Mouse (Mus musculus) liver, embryonic 15.5 days (tissue): ENCODE measurements around the gene Camsap2. TPM values are rescaled to one million over a fixed set of nuclear protein-coding genes. Genes with fewer than 3 reads are reported as not detected.

Source experiments
- ATAC-seq: fragments of 200-750 bp; cut with Nextera tagmentation; 2 replicates; pipeline ENCODE4 v1.8.0; 2017; ENCODE audit warnings: moderate number of reproducible peaks, mild to moderate bottlenecking, moderate library complexity; ENCODE audit not compliant: insufficient read depth
- H3K27ac ChIP-seq: fragments of 300-500 bp; sonication (generic); replicated peaks from 2 replicates; pipeline ENCODE4 v1.5.1; 2015; ENCODE audit warnings: mild to moderate bottlenecking, inconsistent platforms
- H3K27me3 ChIP-seq: fragments of 300-500 bp; sonication (generic); 2 replicates; pipeline ENCODE4 v1.6.1; 2015; ENCODE audit warnings: mild to moderate bottlenecking, inconsistent platforms
- H3K36me3 ChIP-seq: fragments of 300-500 bp; sonication (generic); replicated peaks from 2 replicates; pipeline ENCODE4 v1.6.1; 2015; ENCODE audit warnings: moderate library complexity, mild to moderate bottlenecking, inconsistent platforms
- H3K4me1 ChIP-seq: fragments of 300-500 bp; sonication (generic); replicated peaks from 2 replicates; pipeline ENCODE4 v1.6.1; 2015; ENCODE audit warnings: inconsistent platforms
- H3K4me2 ChIP-seq: fragments of 300-500 bp; sonication (generic); 2 replicates; pipeline ENCODE4 v1.6.1; 2015; ENCODE audit warnings: moderate library complexity, mild to moderate bottlenecking, inconsistent platforms
- H3K4me3 ChIP-seq: fragments of 300-500 bp; sonication (generic); replicated peaks from 2 replicates; pipeline ENCODE4 v1.5.1; 2015; ENCODE audit warnings: mild to moderate bottlenecking, inconsistent platforms
- H3K9ac ChIP-seq: fragments of 300-500 bp; sonication (generic); 2 replicates; pipeline ENCODE4 v1.6.1; 2015; ENCODE audit warnings: moderate library complexity, mild to moderate bottlenecking, inconsistent platforms
- H3K9me3 ChIP-seq: fragments of 300-500 bp; sonication (generic); replicated peaks from 2 replicates; pipeline ENCODE4 v1.6.1; 2016; ENCODE audit warnings: inconsistent platforms
- WGBS: fragments of 180-500 bp; shearing (Covaris S2); methylation state at CpG from one replicate; pipeline ENCODE4 v1.1.7; 2015; ENCODE audit warnings: mixed read lengths; ENCODE audit not compliant: insufficient replicate concordance; 5-methylcytosine and 5-hydroxymethylcytosine counted together
- polyA plus RNA-seq: library from polyadenylated mRNA; unstranded; fragments of >200 nt; fragmentation: Nextera tagmentation; extraction: Ambion mirVana; gene quantifications from 2 replicates; pipeline ENCODE4 v1.2.1, GENCODE M21; 2015

The Camsap2 gene
- 5.9 and 6.5 TPM in 2 replicates for polyA plus RNA-seq

DNA sequence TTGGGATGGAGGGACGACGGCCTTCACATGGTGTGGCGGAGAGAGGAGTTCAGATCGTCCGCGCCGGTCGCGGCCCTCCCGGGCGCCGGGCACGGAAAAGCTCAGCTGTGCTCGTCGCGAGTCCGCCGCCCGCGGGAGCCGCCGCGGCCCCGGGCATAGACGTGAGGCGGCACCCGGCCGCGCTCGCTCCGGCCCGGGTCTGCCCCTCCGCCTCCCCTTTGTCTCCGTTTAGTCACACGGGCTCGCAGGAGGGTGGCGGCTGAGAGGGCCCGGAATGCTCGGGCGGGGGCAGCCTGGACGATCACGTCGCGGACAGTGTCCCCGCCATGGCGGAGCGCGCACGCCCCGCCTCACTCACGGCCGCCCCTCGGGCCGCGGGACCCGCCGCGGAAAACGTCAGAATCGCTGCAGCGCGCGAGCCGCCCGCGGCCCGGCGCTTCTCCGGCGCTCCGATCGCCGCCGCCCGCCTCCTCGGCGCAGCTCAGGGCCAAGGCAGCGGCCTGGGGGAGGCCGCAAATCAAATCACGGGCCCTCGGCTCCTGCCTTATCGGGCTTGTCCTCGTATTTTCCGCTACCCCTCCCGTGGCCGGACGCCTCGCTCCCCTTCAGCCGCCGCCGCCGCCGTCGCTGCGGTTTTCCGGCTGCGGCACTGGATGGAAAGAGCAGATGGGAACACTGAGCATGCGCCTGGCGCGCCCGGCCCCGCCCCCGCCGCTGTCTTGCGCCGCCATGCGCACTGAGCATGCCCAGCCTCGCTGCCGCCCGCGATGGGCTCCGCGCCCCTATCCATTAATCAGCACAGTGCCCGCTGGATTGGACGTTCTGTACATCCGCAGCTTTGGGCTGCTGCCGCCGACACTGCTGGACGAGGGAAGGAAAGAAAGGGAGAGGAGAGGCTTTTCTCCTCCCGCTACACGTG, at the start of gene Camsap2:
Gene Camsap2, minus strand, starts transcription at position 651 of the 919 bp plus-strand sequence.
- H3K4me2 ChIP-seq, result peak within 1 kb of the TSS; percentile 86
- H3K36me3 ChIP-seq, result peaks cover 13% of the 10 kb centered on the region
- H3K27ac ChIP-seq, result peak within 1 kb of the TSS; percentile 98
- H3K4me1 ChIP-seq, result peaks cover 70% of the 10 kb centered on the region
- no peaks in the 10 kb centered on the region for H3K9me3 ChIP-seq
- H3K9ac ChIP-seq, result peak within 1 kb of the TSS; percentile 96
- WGBS, result under 1% methylated on average over 121 of the region's 121 CpGs
- peak within 1 kb of the TSS; percentile 93 for H3K4me3 ChIP-seq
- H3K27me3 ChIP-seq, result peaks cover 7% of the 10 kb centered on the region; the same call in 1 of the 2 replicates
- ATAC-seq, result peak; percentile 88

DNA sequence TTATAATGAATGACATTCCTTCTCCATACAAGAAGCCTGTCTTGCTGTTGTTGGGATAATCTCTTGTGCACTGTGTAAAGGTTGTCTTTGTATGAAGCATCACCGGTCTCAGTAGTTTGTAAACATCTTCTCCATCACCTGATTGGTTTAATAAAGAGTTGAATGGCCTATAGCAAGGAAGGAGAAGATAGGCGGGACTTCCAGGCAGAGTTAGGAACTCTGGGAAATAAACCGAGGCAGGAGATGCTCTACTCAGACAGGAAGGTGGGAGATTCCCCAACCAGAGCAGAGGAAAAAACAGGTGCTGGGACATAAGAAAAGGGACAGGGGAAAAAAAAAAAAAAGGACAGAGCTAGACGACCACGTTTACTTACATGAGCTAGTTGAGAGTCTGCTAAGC, 49.2 kb upstream of the Camsap2 start:
- WGBS, result 34% methylated on average over 5 of the region's 5 CpGs
- H3K9ac ChIP-seq, result no peak overlapping the region
- H3K27ac ChIP-seq, result no peak overlapping the region
- peaks cover 4% of the 10 kb centered on the region for H3K4me1 ChIP-seq
- ATAC-seq, result no peak; the same call in 1 of the 2 replicates
- peak overlapping the region; percentile 44; the same call in 1 of the 2 replicates for H3K4me2 ChIP-seq
- H3K27me3 ChIP-seq, result peaks cover 16% of the 10 kb centered on the region
- H3K36me3 ChIP-seq, result no peaks in the 10 kb centered on the region
- no peak overlapping the region for H3K4me3 ChIP-seq
- no peaks in the 10 kb centered on the region for H3K9me3 ChIP-seq

DNA sequence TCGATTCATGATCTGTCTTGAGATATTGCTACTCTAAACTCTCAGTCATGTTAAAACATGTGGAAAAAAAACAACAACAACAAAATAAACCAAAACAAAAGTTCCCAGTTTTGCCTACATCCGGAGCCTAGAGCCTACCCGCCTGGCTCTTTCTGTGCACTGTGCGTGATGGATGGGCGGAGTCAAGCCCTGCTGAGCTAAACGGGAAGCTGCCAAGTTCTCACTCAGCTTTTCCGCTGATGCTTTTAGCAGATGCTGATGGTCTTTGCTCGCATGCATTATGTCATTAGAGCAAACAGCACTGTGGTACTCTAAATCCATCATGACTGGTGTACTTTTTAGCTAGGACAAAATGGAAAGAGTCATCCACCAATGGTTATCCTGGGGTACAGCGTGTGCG, 48.6 kb upstream of the Camsap2 start:
- Histone ChIP-seq H3K9me3 (no peaks in the 10 kb centered on the region), H3K9ac (no peak overlapping the region), H3K4me3 (no peak overlapping the region), H3K27ac (no peak overlapping the region), H3K4me1 (peaks cover 4% of the 10 kb centered on the region), H3K36me3 (no peaks in the 10 kb centered on the region), H3K27me3 (peaks cover 16% of the 10 kb centered on the region), H3K4me2 (peak overlapping the region; percentile 44)
- WGBS, result 30% methylated on average over 10 of the region's 10 CpGs
- no peak for ATAC-seq

DNA sequence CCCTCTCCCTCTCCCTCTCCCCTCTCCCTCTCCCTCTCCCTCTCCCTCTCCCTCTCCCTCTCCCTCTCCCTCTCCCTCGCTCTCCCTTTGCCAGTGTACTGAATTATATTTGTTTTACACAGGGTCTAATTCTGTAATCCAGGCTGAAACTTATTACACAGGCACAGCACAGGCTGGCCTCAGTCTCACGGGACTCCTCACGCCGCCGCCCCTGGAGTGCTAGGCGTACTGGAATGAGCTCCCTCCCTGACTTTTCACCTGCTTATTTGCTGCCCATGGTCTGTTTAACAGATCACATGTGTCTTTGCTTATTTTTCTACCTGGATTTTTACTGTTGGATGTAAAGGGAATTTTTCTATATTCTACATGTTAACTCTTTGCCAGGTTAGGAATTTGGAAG, 41.0 kb upstream of the Camsap2 start:
- no peak overlapping the region for H3K4me2 ChIP-seq
- no peaks in the 10 kb centered on the region for H3K36me3 ChIP-seq
- no peak for ATAC-seq
- H3K27me3 ChIP-seq, result peaks cover 12% of the 10 kb centered on the region
- H3K27ac ChIP-seq, result no peak overlapping the region
- no peak overlapping the region for H3K4me3 ChIP-seq
- H3K9me3 ChIP-seq, result no peaks in the 10 kb centered on the region
- no peaks in the 10 kb centered on the region for H3K4me1 ChIP-seq
- no peak overlapping the region for H3K9ac ChIP-seq
- WGBS, result 60% methylated on average over 6 of the region's 6 CpGs

DNA sequence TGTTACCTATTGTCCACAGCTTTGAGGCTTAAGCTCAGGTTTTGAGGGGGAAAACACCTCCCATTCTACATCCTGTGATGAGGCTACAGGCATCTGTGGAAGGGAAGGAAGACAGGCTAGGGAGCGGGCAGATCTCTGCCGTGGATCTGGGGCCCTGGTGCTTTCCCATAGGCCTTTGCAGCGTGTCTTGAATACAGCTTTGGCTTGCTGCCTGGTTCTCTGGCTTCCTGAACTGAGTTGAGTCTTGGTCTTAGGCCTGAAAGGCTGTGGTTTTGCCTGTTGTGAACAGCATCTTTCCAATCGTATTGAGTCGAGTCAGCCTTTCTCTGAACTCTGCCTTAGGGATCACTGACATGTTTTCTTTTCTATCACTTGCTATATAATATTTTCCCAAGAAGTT, 35.7 kb upstream of the Camsap2 start:
- no peak overlapping the region for H3K9ac ChIP-seq
- no peak for ATAC-seq
- H3K4me2 ChIP-seq, result no peak overlapping the region
- peaks cover 9% of the 10 kb centered on the region for H3K27me3 ChIP-seq
- no peaks in the 10 kb centered on the region for H3K36me3 ChIP-seq
- no peaks in the 10 kb centered on the region for H3K9me3 ChIP-seq
- no peak overlapping the region for H3K27ac ChIP-seq
- 46% methylated on average over 5 of the region's 5 CpGs for WGBS
- no peak overlapping the region for H3K4me3 ChIP-seq
- H3K4me1 ChIP-seq, result no peaks in the 10 kb centered on the region

DNA sequence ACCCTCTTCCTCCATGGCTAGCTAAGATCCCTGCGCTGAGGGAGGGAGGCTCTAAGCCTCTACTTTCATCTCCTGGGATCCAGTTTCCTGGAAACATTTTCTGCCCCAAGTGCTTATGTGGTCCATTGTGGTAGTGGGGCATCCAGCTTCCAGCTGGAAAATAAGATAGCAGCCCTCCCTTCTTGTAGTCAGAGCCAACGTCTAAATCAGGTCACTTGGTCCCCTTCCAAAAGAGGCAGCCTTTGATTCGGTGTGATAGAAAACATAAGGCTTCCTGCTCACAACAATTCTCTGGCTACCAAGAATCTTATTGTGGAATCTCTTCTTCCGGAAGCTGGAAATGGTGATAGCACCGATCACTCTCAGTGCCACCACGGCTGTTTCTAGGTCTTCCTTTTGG, 35.3 kb upstream of the Camsap2 start:
- WGBS, result 64% methylated on average over 6 of the region's 6 CpGs
- no peaks in the 10 kb centered on the region for H3K9me3 ChIP-seq
- H3K9ac ChIP-seq, result no peak overlapping the region
- ATAC-seq, result no peak
- no peaks in the 10 kb centered on the region for H3K36me3 ChIP-seq
- H3K4me3 ChIP-seq, result no peak overlapping the region
- H3K4me1 ChIP-seq, result no peaks in the 10 kb centered on the region
- no peak overlapping the region for H3K27ac ChIP-seq
- no peak overlapping the region for H3K4me2 ChIP-seq
- peaks cover 8% of the 10 kb centered on the region for H3K27me3 ChIP-seq

DNA sequence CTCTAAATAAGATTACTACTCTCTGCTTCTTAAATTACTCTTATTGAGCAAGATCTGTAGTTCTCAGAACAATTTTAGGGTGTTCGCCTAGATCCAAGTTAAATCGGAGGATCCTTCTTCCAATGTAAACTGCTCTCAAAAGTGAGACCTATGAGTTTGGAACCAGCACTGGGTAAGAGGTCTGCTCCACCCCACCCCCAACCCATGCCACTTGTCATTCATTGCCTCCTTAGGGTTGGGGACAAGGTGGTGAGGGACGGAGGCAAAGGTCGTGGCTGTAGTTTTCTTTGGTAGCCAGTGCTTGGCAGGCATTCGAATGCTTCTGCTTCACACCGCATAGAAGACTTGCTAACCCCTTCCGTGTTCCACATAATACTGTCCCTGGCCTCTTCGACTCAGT, 34.7 kb upstream of the Camsap2 start:
- no peak overlapping the region for H3K4me3 ChIP-seq
- no peaks in the 10 kb centered on the region for H3K4me1 ChIP-seq
- no peak for ATAC-seq
- H3K36me3 ChIP-seq, result no peaks in the 10 kb centered on the region
- peaks cover 2% of the 10 kb centered on the region for H3K27me3 ChIP-seq
- no peaks in the 10 kb centered on the region for H3K9me3 ChIP-seq
- H3K4me2 ChIP-seq, result no peak overlapping the region
- H3K27ac ChIP-seq, result no peak overlapping the region
- 70% methylated on average over 8 of the region's 8 CpGs for WGBS
- no peak overlapping the region for H3K9ac ChIP-seq

DNA sequence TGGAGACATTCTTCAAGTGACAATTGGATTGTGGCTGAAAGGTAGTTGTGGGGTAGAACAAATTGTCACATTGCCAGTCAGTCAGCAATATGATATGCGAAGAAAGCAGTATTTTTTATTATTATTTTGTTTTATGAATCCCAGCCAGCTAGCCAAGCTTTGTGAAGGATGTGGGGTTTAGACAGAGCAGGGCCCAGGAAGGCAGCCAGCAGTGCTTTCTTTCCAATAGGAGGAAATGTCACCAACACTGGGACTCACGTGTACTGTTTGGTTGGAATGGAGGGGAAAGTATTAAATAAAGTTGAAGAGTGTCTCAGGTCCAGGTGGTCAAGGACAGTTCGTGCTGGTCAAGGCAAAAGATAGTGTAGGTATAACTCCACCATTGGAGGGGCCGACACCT, 34.3 kb upstream of the Camsap2 start:
- Histone ChIP-seq H3K4me1 (no peaks in the 10 kb centered on the region), H3K4me2 (no peak overlapping the region), H3K27me3 (no peaks in the 10 kb centered on the region; the same call in 1 of the 2 replicates), H3K9me3 (no peaks in the 10 kb centered on the region), H3K9ac (no peak overlapping the region), H3K4me3 (no peak overlapping the region), H3K36me3 (no peaks in the 10 kb centered on the region), H3K27ac (no peak overlapping the region)
- ATAC-seq, result no peak
- 71% methylated on average over 4 of the region's 4 CpGs for WGBS

DNA sequence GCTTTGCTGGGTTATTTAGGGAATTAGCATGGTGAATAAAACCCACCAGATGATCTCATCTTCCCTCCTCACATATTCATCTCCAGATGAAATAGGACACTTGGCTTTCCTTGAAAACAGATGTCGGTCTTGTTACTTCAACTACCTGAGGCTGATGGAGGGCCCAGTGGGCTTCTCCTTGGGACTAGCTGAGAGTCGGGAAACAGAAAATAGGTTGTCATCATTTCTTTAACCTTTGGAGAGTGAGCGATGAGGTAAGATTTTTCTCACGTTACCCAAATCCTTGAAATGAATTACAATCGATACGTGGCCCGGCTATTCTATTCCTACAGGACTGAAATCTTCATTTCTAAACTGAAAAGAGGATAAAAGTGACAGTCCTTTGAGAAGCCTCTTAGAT, 33.4 kb upstream of the Camsap2 start:
- no peak overlapping the region for H3K27ac ChIP-seq
- H3K4me3 ChIP-seq, result no peak overlapping the region
- H3K9me3 ChIP-seq, result no peaks in the 10 kb centered on the region
- ATAC-seq, result no peak
- 85% methylated on average over 7 of the region's 7 CpGs for WGBS
- no peak overlapping the region for H3K4me2 ChIP-seq
- no peaks in the 10 kb centered on the region for H3K36me3 ChIP-seq
- H3K27me3 ChIP-seq, result no peaks in the 10 kb centered on the region; the same call in 1 of the 2 replicates
- H3K4me1 ChIP-seq, result no peaks in the 10 kb centered on the region
- H3K9ac ChIP-seq, result no peak overlapping the region

DNA sequence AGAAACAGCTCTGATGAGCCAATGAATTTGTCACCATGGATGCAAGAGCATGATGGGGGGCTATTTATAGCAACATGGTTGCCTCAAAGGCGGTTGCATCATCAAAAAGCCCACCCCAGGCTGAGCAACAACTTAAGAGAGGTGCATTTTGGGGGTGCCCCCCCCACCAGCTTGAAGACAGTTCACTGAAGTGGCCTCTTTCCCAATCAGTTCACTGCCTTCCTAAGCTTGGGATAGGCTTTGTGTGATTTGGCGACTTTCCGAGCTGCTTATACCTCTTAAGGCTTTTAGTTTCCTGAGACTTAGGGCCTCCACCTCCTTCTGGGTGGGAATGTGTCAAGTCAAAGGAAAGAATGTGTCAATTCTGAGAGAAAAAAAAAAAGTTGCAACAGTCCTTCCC, 20.1 kb upstream of the Camsap2 start:
- no peak overlapping the region for H3K4me2 ChIP-seq
- no peak overlapping the region for H3K9ac ChIP-seq
- peaks cover 14% of the 10 kb centered on the region for H3K4me1 ChIP-seq
- peaks cover 18% of the 10 kb centered on the region for H3K27me3 ChIP-seq
- no peak overlapping the region for H3K4me3 ChIP-seq
- 64% methylated on average over 3 of the region's 3 CpGs for WGBS
- no peaks in the 10 kb centered on the region for H3K36me3 ChIP-seq
- no peak overlapping the region for H3K27ac ChIP-seq
- H3K9me3 ChIP-seq, result no peaks in the 10 kb centered on the region
- no peak for ATAC-seq

DNA sequence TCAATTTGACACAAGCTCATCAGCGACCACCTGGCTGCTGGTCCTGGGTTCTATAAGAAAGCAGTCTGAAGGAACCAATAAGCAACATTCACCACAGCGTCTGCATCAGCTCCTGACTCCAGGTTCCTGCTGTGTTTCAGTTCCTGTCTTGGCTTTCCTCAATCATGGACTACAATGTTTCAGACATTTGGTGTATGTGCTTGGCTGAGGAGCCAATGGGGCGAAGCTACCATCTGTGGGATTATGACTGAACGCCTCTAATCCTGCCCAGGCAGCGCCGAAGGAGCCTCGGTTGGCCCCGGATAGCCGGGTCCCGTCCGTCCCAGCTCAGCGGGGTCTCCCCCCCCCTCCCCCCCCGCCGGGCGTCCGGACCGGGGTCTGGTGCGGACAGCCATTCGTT, 18.8 kb upstream of the Camsap2 start:
- no peak overlapping the region for H3K4me3 ChIP-seq
- no peak overlapping the region for H3K27ac ChIP-seq
- peaks cover 23% of the 10 kb centered on the region for H3K4me1 ChIP-seq
- no peak overlapping the region for H3K9ac ChIP-seq
- H3K36me3 ChIP-seq, result no peaks in the 10 kb centered on the region
- ATAC-seq, result peak; percentile 49
- WGBS, result 53% methylated on average over 18 of the region's 19 CpGs
- H3K4me2 ChIP-seq, result no peak overlapping the region
- H3K9me3 ChIP-seq, result no peaks in the 10 kb centered on the region
- H3K27me3 ChIP-seq, result peaks cover 8% of the 10 kb centered on the region; the same call in 1 of the 2 replicates
